Mouse (Mus musculus) CH12.LX (cell line): ENCODE results near the gene Dhx33. TPM values are rescaled to one million over a fixed set of nuclear protein-coding genes. Genes with fewer than 3 reads are reported as not detected.
A peak's percentile ranks its signal among the peaks of the same experiment; 100 is the strongest.

Experiments used
- DNase-seq: peaks from one replicate; pipeline ENCODE4 v3.0.0-alpha.2; 2013; ENCODE audit errors: extremely low read depth
- H3K27ac ChIP-seq: 2 replicates; pipeline ENCODE4 v1.5.1; 2012; ENCODE audit warnings: low read depth, mild to moderate bottlenecking, control low read depth, moderate library complexity; ENCODE audit not compliant: insufficient read depth
- H3K27me3 ChIP-seq: replicated peaks from 2 replicates; pipeline ENCODE3; 2012; ENCODE audit warnings: inconsistent platforms
- H3K36me3 ChIP-seq, 2 experiments: replicated peaks in 1 of 2; 2 replicates each; pipeline versions ENCODE3 to v1.6.1; 2012; ENCODE audit warnings: inconsistent platforms in 1 of 2, low read length in 1 of 2, mild to moderate bottlenecking in 1 of 2, mixed read lengths in 1 of 2, moderate library complexity in 1 of 2; ENCODE audit not compliant: control insufficient read depth in 1 of 2, insufficient read depth in 1 of 2
- H3K4me1 ChIP-seq, 2 experiments: 2 replicates each; pipeline ENCODE4 v1.6.1; 2012; ENCODE audit warnings: inconsistent platforms in 1 of 2, moderate library complexity in 1 of 2; ENCODE audit not compliant: insufficient read depth in 2 of 2, control insufficient read depth in 1 of 2
- H3K4me2 ChIP-seq: 2 replicates; pipeline ENCODE4 v1.6.1; 2012; ENCODE audit warnings: low read depth, mild to moderate bottlenecking, control low read depth; ENCODE audit not compliant: poor library complexity, insufficient read depth, severe bottlenecking
- H3K4me3 ChIP-seq, 3 experiments: fragments of 150-350 bp in 1 of 3; sonication (generic) in 1 of 3; replicated peaks in 1 of 3; 2 replicates each; pipeline versions ENCODE3 to v1.5.1; 2011 to 2012; ENCODE audit warnings: low read depth in 2 of 3, low read length in 2 of 3, mild to moderate bottlenecking in 2 of 3, moderate library complexity in 2 of 3, control low read depth in 1 of 3, improper control_type of control experiment in 1 of 3, inconsistent platforms in 1 of 3, mixed read lengths in 1 of 3; ENCODE audit not compliant: poor library complexity in 1 of 3
- H3K79me2 ChIP-seq: replicated peaks from 2 replicates; pipeline ENCODE4 v1.6.1; 2012; ENCODE audit warnings: mild to moderate bottlenecking, moderate library complexity; ENCODE audit not compliant: control insufficient read depth, poor library complexity, insufficient read depth, severe bottlenecking; ENCODE audit errors: extremely low read depth
- H3K9ac ChIP-seq: 2 replicates; pipeline ENCODE4 v1.6.1; 2012; ENCODE audit warnings: low read depth, mild to moderate bottlenecking, control low read depth, moderate library complexity; ENCODE audit not compliant: insufficient read depth
- H3K9me3 ChIP-seq: replicated peaks from 2 replicates; pipeline ENCODE3; 2012; ENCODE audit warnings: low read length, inconsistent platforms, mixed read lengths
- CTCF ChIP-seq, 2 experiments: IDR thresholded peaks in 1 of 2; conservative IDR thresholded peaks in 1 of 2; 2 replicates each; pipeline ENCODE4 v1.5.1; 2011 to 2012; ENCODE audit warnings: low read depth in 2 of 2, low read length in 2 of 2, improper control_type of control experiment in 1 of 2, inconsistent platforms in 1 of 2, mild to moderate bottlenecking in 1 of 2, moderate library complexity in 1 of 2
- E2F4 ChIP-seq: IDR thresholded peaks from 2 replicates; pipeline ENCODE4 v1.6.1; 2011; ENCODE audit warnings: low read depth, low read length, improper control_type of control experiment; ENCODE audit not compliant: insufficient replicate concordance
- HCFC1 ChIP-seq: IDR thresholded peaks from 2 replicates; pipeline ENCODE4 v1.6.1; 2012; ENCODE audit warnings: low read depth, mild to moderate bottlenecking, inconsistent platforms, low read length, improper control_type of control experiment
- MAZ ChIP-seq: IDR thresholded peaks from 2 replicates; pipeline ENCODE4 v1.6.1; 2012; ENCODE audit warnings: low read depth, mild to moderate bottlenecking, inconsistent platforms, low read length, improper control_type of control experiment, moderate library complexity
- MEF2A ChIP-seq: IDR thresholded peaks from 2 replicates; pipeline ENCODE4 v1.6.1; 2014; ENCODE audit warnings: low read depth, mild to moderate bottlenecking, inconsistent platforms, low read length, improper control_type of control experiment, borderline replicate concordance
- MXI1 ChIP-seq: IDR thresholded peaks from 2 replicates; pipeline ENCODE4 v1.6.1; 2011; ENCODE audit warnings: mild to moderate bottlenecking, low read depth, low read length, improper control_type of control experiment
- POLR2AphosphoS2 ChIP-seq: IDR thresholded peaks from 2 replicates; pipeline ENCODE4 v1.6.1; 2011; ENCODE audit warnings: low read depth, low read length, improper control_type of control experiment
- RAD21 ChIP-seq: IDR thresholded peaks from 2 replicates; pipeline ENCODE4 v1.6.1; 2011; ENCODE audit warnings: low read depth, mild to moderate bottlenecking, low read length, improper control_type of control experiment, moderate library complexity
- SIN3A ChIP-seq: IDR thresholded peaks from 2 replicates; pipeline ENCODE4 v1.6.1; 2012; ENCODE audit warnings: low read length, improper control_type of control experiment, inconsistent platforms
- SMC3 ChIP-seq: IDR thresholded peaks from 2 replicates; pipeline ENCODE4 v1.6.1; 2011; ENCODE audit warnings: low read depth, low read length, improper control_type of control experiment
- TBP ChIP-seq: conservative IDR thresholded peaks from 2 replicates; pipeline ENCODE4 v1.6.1; 2011; ENCODE audit warnings: low read depth, low read length, improper control_type of control experiment
- USF2 ChIP-seq: conservative IDR thresholded peaks from 2 replicates; pipeline ENCODE4 v1.6.1; 2011; ENCODE audit warnings: low read depth, low read length, improper control_type of control experiment
- ZC3H11A ChIP-seq: IDR thresholded peaks from 2 replicates; pipeline ENCODE4 v1.6.1; 2012; ENCODE audit warnings: low read depth, mild to moderate bottlenecking, inconsistent platforms, low read length, improper control_type of control experiment
- ZMIZ1 ChIP-seq: IDR thresholded peaks from 2 replicates; pipeline ENCODE4 v1.6.1; 2012; ENCODE audit warnings: low read depth, mild to moderate bottlenecking, inconsistent platforms, low read length, improper control_type of control experiment
- dilution Hi-C: fragments of 300-500 bp; cut with MboI; formaldehyde crosslinking; loops from 2 replicates; pipeline ENCODE4 v1.14.3; 2020; ENCODE audit warnings: low sequenced_read_pairs; ENCODE audit not compliant: extremely low pct_unique_long_range_greater_than_20kb, extremely low pct_ligation_motif_present
- in situ Hi-C: fragments of 300-500 bp; cut with MboI; formaldehyde crosslinking; loops from 3 replicates; pipeline ENCODE4 v1.14.3; 2019; ENCODE audit warnings: low sequenced_read_pairs, low pct_ligation_motif_present, low pct_unique_long_range_greater_than_20kb, mixed read lengths
- polyA plus RNA-seq: library from polyadenylated mRNA; unstranded; fragments of >175 nt; gene quantifications from 2 replicates; pipeline ENCODE4 v1.2.1, GENCODE M21; 2012; ENCODE audit warnings: low read depth; ENCODE audit not compliant: insufficient read length
- total RNA-seq, 2 experiments: library from RNA; depleted of rRNA; stranded (reverse); fragments of 300-350 nt in 1 of 2; fragments of >200 nt in 1 of 2; gene quantifications; 2 replicates each; pipeline ENCODE4 v1.2.3; 2012 to 2014

Dhx33 gene
- total and polyA plus RNA-seq, 3 experiments, result 34.4 to 55.9 (median 43.0) TPM

DNA sequence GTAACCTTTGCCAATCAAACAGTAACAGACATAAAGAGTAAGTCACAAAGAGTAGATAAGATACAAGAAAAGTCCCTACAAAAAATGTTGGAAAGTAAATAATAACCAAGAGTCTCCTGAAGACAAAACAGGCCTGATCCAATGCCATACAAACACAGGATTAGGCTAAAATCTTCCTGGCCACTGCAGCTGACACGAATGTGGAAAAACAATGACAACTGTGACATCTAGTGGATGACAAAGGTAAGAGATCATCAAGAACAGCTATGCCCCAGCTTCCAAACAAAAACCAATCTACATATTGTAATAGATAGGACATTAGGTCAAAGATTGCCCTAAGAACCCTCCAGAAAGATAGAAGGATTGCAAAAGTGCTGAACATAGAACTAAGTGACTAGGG lies 48.3 kb upstream of the Dhx33 start:
- in situ Hi-C loops, result no loop called here
- dilution Hi-C loops, result no loop called here
- peak; percentile 51 for DNase-seq

DNA sequence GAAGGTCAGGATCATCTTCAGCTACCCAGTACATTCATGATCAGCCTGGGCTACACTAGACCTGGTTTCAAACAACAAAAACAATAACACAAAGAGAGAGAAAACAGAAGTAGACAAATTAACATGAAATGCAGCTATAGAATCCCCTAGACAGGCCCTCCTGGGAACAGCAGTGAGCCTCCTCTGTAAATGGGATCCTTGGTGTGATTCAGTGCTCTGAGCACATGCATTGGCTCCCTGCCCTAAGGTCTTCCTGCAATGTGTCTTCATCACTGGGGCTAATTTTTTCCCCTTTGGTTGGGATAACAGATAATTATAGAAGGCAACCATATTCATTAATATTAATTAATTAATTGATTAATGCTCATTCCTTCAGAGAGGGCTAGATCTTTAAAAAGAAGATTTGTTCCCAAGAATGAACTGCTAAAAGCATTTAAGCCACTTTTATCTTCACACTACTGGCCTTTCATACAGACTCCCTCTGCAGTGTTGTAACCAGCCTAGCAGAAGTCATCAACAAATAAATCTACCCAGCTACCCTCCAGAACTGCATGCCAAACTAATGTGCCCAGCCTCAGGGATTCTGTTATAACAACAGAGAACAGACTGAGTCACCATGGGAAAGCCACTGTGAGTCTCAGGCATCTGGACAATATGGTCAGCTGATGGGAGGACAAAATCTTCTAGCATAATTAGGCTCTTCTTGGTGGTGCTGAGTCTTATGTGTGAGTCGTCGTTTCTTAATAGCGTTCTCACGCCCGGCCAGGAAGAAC lies 35.5 kb upstream of the Dhx33 start:
- Histone ChIP-seq H3K79me2 (no peaks in the 10 kb centered on the region), H3K4me1 (no peaks in the 10 kb centered on the region), H3K27me3 (no peaks in the 10 kb centered on the region), H3K4me2 (no peak overlapping the region), H3K9me3 (peaks cover 5% of the 10 kb centered on the region), H3K36me3 (no peaks in the 10 kb centered on the region), H3K4me3 (no peak overlapping the region), H3K9ac (no peak overlapping the region), H3K27ac (no peak overlapping the region)
- no peak for DNase-seq
- dilution Hi-C loops (no loop called here), in situ Hi-C loops (no loop called here)
- no peak for TF ChIP-seq USF2
- no peak for TF ChIP-seq ZC3H11A
- TF ChIP-seq SIN3A, result no peak
- TF ChIP-seq E2F4, result no peak
- TF ChIP-seq ZMIZ1, result no peak
- TF ChIP-seq MAZ, result no peak
- TF ChIP-seq TBP, result no peak
- TF ChIP-seq POLR2AphosphoS2, result no peak
- no peak for TF ChIP-seq SMC3
- no peak for TF ChIP-seq MEF2A
- no peak for TF ChIP-seq HCFC1

More for the DNA sequence above, 48.3 kb upstream of the Dhx33 start:
- Histone ChIP-seq H3K9me3 (no peaks in the 10 kb centered on the region), H3K4me3 (no peak overlapping the region), H3K4me2 (no peak overlapping the region), H3K27ac (no peak overlapping the region), H3K4me1 (peaks cover 0 to 2% of the 10 kb centered on the region in 2 experiments; a peak in 1 of 4 replicates), H3K9ac (no peak overlapping the region), H3K27me3 (no peaks in the 10 kb centered on the region), H3K36me3 (no peaks in the 10 kb centered on the region), H3K79me2 (no peaks in the 10 kb centered on the region)
- TF ChIP-seq SMC3, result peak; percentile 64
- no peak for TF ChIP-seq MXI1
- peak; percentile 50 to 83 for TF ChIP-seq CTCF (conservative IDR thresholded peaks at IDR 0.05 in 1 of 2, IDR thresholded peaks at IDR 0.05 in 1 of 2; ENCODE audit: low read depth in 2 of 2, low read length in 2 of 2)
- TF ChIP-seq RAD21, result peak; percentile 94
